Mouse (Mus musculus) urinary bladder, postnatal 14 days (tissue): ENCODE measurements at regions not wholly inside any gene's neighbourhood (a gene's known extent, or its start where the extent isn't known, plus 50 kb on each side); places are given as distances from the start of the nearest gene placed in this dataset.

Source experiments
- DNase-seq: peaks from one replicate; pipeline ENCODE4 v3.0.0; 2021; ENCODE audit warnings: low spot score

GRCm38 (mm10) chr16:93392024-93392675 lies 211.7 kb downstream of the Setd4 start:
- DNase-seq: no peak

DNA sequence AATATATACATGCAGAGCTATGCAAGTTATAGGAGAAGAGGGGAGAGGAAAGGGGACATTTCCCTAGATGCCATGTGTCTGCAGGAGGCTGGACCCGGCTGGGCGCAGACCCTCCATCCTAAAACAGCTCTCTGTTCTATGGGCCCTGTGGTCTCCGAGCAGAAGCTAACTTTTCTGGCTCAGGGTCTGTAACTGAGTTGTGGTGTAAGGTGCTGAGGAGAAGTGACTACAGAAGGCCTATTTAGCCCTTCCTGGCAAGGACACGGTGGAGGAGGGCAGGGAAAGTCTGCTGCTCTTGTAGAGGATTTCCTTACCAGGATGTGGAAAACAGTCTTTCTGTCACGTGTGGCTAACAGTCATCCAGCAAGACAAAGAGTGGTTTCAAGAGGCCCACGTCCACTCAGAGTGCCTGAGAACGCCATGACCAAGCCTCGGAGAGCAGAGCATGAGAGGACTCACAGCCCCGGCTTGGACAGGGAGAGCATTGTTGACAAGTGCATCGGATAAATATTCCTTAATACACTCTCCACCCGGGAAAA lies 216.2 kb downstream of the Setd4 start:
- no peak for DNase-seq

- no peak for DNase-seq
Measured at GRCm38 (mm10) chr16:93384039-93384537, 219.8 kb downstream of the Setd4 start.

GRCm38 (mm10) chr16:93382945-93383344 lies 220.9 kb downstream of the Setd4 start:
- DNase-seq: no peak

- DNase-seq: no peak
Measured at GRCm38 (mm10) chr16:93380717-93381671, 222.9 kb downstream of the Setd4 start.

DNA sequence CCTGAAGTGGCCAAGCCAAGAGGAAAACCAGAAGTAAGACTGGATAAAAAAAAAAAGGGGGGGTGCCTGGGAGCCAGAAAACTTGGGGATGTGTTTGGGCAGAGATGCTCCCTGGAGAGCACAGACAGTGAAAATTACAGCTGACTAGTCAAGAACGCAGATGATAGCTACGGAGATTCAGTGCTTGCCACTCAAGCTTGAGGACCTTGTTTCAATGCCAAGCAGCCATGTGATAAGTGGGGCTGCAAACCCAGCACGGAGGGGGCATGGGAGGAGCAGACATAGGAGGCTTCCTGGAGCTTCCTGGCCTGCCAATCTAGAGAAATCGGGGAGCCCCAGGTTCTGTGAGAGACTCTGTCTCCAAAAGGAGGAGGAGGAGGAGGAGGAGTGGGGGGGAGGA lies 223.7 kb downstream of the Setd4 start:
- no peak for DNase-seq

- no peak for DNase-seq
Measured at GRCm38 (mm10) chr16:93379611-93380010, 224.3 kb downstream of the Setd4 start.

DNA sequence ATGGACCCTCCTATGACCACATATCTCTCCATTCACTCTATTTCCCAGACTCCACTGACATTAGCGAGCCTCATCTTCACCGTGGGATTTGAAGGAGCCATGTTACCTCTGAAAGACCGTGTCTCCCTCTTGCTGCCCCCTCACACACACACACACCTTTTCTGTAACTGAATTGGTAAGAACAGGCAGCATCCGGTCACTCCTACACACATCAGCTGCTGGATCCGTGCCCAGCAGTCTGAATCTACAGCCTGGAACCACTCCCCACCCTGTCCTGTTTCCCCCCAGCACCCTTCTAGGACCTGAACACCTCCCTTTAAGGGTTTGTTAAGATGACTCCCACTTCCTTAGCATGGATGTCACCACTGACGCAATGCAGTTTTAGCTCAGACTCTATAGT lies 229.2 kb downstream of the Setd4 start:
- peak; percentile 41 for DNase-seq

DNA sequence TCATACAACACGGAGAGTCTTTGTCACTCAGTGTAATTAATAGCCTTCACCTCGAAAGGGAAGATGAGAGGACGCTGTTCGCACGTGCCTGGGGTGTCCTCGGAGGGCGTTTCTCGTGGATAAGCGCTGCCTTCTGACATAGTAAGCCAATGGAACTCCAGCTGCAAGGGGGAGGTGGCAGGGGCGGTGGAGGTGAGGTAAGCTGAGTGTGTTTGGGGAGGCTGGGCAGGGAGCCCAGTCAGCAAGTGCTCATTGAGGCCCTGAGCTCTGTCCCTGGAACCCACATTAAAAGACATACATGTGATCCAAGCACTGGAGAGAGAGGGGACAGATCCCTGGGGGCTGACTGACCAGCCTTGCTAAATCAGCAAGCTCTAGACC lies 234.1 kb downstream of the Setd4 start:
- no peak for DNase-seq

- DNase-seq: peak; percentile 50
Measured at GRCm38 (mm10) chr16:93368824-93369765, 234.8 kb downstream of the Setd4 start.

- DNase-seq: no peak
Measured at GRCm38 (mm10) chr16:93367995-93368394, 235.9 kb downstream of the Setd4 start.

DNA sequence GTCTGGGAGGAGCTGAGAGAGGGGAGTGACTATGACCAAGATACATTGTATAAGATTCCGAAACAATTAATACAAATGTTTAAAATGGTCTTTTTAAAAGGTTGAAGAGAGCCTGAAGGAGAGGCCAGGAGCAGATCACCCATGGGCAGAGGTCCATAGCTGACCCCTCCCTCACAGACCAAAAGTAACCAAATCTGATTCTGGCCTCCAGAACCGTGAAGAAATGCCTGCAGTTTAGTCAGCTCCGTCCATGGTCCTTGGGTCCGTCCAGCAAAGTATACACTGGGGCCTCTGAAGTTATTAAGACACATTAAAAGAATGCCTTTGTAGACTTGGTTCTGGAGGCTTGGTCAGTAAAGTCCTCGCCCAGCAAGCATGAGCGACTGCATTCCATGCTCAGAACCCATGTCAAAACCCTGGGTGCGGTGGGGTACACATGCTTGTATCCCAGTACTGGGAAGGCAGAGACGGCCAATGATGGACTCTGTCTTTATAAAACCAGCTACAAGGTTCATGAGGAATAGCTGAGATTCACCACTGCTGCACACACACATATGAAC lies 236.5 kb downstream of the Setd4 start:
- DNase-seq: no peak

DNA sequence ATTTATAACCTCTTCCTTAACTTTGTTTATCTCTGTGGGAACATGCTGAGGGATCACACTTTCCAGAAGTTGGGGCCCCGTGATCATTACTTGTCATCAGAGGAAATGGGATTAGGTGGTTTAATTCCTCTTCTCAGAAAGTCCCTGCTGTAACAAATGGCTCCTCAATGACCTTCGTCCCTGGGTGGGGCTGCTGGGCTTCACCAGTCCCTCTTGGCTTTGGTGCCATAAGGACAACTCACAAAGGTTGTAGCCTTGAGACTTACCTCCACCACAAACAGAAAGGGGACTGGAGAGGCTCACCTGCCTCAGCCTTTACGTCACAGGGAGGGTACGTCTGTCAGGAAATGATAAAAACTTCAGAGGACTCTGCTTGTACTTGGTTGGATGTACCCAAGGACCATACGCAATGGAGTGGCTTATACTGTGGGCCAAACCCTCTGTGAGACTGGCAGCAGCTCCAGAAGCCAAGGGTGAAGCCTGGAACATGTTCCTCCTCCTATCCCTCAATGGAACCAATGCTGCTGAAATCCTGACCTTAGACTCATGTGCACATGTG lies 237.4 kb downstream of the Setd4 start:
- DNase-seq: no peak

GRCm38 (mm10) chr16:93365236-93365951 lies 238.5 kb downstream of the Setd4 start:
- no peak for DNase-seq

DNA sequence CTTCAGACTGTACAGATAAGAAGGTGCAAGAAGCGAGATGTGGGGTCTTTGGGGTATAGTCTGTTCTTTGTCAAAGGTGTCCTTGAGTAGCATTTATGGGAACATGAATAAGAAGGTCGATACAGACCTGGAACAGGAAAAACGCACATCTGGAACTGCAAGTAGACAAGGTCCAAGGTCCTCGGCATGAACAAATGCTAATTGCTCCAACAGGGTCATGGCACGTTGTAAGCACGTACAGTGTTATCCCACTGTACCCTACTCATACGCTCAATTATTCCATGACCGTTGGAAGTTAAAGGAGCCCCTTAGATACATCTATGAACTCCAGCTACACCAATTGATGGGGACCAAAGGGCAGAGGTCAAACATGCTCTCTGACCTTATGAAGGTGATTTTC lies 244.1 kb downstream of the Setd4 start:
- no peak for DNase-seq

DNA sequence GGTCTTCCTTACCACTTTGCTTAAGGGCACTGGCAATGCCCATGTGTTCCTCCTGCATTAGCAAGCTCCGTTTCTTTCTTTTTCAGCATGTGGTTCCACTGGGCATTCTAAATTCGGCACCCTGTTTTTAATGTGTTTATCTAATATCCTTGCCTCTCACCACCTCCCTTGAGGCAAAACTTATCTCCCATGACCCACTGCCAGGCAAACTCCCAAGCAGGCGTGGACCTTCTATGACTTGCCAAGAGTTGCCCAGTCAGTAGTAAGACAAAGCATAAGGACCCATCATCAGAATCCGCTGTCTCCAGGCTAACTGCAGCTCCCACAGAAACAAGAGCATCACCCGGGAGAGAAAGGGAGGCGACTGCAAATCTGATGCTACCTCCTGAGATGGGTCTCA lies 245.2 kb downstream of the Setd4 start:
- no peak for DNase-seq

DNA sequence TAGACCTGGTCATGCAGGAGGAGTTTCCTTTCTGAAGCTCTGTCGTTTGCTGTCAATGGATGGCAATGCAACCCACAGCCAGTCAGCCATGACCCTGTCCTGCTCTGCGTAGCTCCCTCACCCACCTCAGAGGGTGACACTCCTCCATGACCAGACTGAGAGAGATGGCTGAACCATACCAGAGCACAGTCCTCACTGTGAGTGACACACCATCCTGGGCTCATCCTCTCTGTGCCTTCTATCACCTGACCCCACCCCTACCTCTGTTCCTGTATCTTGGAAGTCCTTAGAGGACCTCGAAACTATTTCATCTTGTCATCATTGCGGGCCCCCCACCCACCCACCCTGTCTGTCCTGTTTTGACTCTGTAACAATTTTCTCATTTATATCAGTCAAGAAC lies 245.7 kb downstream of the Setd4 start:
- no peak for DNase-seq

DNA sequence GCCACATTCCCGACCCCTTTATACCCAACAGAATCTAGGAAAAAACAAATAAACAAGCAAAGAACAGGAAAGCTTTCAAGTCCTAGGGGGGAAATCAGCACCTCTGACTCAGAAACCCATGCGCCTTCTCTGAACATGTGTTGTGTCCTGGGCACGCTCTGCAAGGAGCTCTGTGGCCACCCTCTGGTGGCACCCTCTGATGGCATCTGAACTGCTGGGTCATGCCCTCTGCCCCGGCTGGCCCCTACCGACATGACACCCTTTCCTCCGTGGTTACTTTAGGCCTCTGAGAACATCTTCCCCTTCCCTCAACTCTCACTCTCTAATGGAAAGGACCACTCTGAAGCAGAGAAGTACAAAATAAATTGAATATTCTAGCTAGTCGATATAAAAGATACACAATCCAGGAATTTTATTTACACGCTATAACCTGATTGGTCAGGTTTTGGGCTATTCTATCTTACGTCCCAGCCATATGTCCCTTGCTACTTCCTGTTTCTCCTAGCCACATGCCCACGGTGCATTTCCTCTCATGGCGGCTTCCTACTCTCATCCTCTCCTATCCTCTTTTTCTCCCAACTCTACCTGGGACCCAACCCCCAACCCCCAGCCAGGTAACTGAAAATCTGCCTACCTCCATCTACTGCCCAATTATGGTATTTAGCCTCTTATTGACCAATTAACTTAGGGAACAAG lies 248.5 kb downstream of the Setd4 start:
- DNase-seq: no peak

- no peak for DNase-seq
Measured at GRCm38 (mm10) chr16:93353971-93354370, 249.9 kb downstream of the Setd4 start.

DNA sequence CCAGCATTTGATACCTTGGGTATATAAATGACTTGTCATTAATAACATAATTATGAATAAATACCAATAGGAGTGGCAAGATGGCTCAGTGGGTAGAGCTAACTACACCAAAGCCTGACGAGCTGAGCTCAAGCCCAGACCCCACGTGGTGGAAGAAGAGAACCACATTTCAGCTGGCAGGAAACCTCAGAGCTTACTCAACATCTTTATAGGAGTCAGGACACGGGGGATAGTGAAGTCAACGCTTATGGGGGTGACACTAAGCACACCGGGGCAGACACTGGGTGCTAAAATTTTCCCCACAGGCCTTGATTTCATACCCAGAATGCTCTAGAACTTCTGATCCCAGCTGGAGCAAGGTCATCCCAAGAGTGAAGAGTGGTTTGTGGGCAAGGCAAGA lies 259.3 kb downstream of the Setd4 start:
- no peak for DNase-seq
